Mouse (Mus musculus) neutrophil, adult 65 days (primary cell): ENCODE results near the gene Syne4. TPM values are rescaled to one million over a fixed set of nuclear protein-coding genes. Genes with fewer than 3 reads are reported as not detected.

Source experiments
- total RNA-seq: library from RNA; stranded (reverse); gene quantifications from 2 replicates; pipeline ENCODE4 v1.2.4, GENCODE M21; 2023

The Syne4 gene
- 0.73 TPM in 1 of 2 replicates, not detected in the other for total RNA-seq

DNA sequence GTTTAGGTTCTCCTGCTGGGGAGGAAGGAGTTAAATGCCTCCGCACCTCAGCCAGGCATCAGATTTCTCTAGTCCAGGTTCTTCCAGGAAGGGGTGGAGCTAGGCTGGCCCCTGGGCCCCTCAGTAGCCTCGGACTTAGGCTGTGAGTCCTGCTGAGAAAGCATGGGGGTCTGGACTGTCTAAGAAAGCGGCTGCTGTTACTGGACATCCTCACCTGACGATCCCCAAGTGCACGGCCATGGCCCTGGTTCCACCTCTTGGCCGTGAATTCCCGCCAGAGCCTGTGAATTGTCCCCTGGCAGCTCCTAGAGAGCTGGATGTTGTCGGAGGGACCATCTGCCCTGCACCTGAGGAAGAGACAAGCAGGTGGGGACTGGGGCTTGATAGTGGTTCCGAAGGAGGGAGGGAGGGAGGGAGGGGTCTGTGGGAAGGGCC is at the start of gene Syne4:
Gene Syne4 (plus strand): TSS at position 87 of the 435 bp plus-strand sequence.

DNA sequence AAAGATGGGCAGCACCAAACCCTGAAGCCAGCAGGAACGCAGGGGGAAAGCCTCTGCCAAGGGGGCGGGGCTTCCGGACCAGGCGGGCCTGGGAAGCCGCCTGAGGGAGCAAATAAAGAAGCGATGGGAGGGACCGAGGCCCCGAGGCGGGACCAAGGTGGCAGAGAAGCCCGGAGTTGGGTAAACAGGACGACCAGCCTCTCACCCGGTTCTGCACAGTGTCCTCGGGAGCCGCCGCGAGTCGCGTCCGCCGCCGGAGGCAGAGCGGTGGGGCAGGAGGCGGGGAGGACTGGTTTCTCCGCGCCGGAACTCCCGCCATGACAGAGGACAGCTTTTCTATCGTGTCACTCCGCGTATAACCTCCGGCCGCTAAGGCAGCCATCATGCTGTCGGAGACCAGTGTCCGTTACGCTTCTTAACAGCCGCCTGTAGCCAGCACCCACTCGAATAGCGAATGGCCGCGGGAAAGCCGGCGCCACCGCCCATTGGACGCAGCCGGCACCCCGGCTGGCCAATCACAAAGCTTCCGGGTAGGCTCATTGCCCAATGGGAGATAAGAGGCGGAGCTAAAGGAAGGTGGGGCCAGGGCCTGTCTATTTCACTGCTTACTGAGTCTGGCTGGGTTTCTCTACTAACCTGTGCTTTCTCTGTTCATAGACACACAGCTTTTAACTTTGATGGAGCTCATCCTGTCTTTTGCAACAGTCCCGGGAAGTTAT is 34.5 kb upstream of the Syne4 start, which contains the start of the genes Thap8 and Wdr62:
Gene Thap8 (plus strand): TSS at position 144 of the 719 bp plus-strand sequence.
Gene Wdr62 (minus strand): TSS at position 469 of the 719 bp plus-strand sequence.

DNA sequence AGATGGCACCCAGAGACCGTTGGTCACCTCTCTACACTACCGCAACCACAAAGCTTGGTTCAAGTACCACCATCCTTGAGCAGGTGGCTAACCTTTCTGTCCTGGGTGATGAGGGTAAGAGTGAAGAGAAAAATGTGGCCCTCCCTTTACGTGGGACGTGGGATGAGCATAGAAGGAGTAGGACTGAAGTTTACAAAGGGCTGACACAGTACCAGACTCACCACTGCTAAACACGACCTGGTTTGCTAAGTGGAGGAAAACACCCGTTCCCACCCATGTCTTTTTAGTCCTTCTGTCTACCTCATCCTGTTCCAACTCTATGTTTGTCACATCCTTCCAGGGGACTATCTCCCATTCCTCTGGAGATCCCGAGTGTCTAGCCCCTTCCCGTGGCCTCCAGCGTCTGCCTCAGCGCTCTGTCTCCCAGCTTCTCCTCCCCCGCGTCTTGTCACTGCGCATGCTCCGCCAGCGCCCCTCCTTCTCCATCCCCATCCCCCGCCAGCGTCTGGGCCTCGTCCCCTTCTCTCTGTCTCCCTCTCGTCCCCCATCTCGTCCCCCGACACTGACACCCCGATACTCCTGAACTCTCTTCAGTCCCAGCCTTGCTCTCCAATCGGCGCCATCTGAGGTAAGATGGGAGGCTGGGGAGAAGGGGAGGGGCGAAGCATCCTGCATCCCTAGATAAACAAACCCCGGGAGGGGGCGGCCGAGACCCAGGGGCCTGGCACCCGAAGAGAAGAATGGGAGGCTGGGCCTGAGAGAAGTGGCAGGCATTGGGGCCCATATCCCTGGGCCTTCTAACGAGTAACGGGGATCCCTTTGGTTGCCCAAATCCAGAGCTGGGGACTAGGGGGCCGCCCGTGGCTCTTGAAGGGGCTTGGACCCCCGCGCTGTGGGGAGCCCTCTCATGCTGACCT is 23.1 kb upstream of the Syne4 start, which contains the start of gene Clip3:
Gene Clip3 (plus strand): TSS at position 514 of the 917 bp plus-strand sequence.

DNA sequence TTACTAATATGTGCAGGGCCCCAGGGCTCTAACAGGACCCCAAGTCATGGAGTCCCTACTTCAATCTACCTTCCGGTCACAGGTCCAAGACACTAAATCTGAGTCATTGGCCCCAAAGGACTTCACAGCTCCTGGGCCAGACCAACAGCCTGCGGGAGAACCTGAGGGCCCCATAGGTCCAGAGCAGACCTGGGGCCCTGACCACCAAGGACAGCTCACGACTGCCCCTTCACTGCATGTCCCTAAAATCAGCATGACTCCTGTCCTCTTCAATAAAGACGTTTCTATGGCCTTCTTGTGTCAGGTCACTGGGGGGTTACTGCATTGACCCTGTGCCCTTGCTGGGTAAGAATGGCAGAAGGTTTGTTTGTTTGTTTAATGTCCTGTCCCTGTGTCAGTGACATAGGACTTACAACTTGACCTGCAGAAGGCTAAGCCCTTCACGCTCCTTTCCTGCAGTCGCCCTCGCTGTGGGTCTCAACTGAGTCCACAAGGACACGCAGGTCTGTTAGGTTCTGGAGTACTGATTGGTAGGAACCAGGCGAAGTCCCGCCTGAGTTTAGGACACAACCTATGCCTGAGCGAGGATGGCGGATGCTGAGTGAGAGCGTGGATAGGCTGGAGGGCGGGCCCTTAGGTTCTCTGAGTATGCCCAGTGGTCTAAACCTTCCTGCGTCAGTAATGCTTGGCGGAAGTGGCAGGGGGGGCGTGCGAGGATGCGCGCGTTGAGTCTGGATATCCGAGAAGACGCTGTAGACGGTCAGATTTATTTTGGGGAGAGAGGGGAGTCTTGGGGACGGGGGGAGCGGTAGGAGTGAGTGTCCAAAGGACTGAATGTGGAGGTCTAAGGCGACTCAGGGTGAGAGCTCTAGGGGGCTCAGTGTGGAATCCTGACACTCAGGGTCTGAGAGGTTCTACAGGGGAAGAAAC is 6.3 kb upstream of the Syne4 start, which contains the start of gene Alkbh6:
Gene Alkbh6 (plus strand): TSS at position 642 of the 930 bp plus-strand sequence.

DNA sequence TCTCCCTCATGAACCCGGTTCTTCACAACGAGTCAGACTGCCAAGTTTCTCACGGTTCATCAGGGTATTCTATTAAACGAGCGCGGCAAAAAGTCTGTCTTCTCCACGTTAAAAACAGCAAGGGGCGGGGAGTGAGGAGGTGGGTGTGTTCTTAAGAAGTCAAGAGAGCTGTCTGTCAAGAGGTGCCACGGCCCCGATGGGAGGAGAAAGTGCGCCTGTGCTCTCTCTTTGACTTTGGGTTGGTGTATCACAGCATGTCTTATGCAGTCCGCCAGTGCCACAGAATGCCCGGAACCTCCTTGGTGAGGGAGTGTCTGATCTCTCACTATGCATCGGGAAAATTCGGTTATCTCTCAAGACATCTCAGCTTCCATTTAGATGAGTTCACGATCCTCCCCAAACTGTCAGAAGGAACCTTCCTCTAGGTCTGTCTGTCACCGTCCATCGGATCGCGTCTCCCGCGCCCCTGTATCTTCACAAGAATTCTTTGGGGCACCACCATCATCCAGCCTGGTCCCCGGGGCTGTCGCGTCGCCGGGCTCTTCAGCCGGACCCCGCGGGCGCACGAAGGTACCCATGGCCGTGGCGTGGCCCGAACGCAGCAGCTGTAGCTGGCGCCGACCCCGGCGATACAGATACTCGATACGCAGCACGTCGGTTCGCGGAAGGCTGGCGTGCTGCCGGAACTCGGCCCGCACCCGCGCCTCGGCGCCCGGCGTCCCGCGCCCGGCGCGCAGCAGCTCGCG is 7.1 kb downstream of the Syne4 start, which contains the start of gene E130208F15Rik:
Gene E130208F15Rik (plus strand): TSS at position 202 of the 746 bp plus-strand sequence.

DNA sequence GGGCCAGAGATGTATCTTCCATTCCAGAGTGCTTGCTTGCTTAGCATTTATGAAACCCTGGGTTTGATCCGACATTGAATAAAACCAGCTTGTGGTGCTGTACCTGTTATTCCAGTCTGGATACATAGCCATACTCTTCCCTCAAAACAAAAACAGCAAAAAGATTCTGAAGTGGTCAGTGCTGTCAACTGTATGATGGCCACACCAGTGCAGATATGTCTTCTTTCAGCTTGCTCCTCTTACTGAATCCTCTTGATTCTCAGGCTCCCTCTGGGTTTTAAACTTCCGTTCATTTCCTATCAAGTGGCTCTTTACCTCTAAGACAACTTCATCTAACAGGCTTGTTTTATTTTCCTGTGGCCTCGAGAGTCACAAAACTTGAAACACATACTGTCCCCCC is 9.2 kb downstream of the Syne4 start, which contains the start of gene Sdhaf1:
Gene Sdhaf1 (minus strand): TSS at position 101 of the 400 bp plus-strand sequence.

DNA sequence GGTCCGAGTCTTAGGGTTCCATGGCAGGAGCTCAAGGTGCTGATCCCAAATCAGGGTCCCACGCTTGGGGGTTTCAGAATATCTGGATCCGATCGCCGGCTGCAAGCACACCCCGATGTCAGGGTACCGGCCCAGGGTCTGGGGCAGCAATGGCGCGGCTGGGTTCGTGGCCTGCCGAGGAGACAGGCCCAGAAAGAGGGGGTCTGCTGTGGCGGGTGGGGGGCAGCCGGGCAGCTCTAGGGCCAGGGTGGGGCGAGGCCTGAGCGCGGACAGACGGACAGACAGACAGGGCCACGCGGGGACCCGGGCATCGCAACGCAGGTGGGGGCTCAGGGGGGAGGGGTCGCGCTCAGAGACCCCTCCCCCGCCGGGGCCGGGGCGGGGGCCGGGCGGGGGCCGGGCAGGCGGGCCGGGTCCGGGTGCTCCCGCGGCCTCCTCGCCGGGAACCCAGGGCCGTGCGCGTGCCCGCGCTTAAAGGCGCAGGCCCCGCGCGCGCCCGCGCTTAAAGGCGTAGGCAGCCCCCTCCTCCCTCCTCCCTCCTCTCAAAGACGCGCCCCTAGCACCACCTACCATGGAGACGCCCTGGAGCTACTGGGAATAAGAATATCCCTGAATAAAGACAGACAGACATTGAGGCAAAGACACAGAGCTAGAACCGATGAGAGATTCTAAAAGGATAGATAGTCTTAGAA is 48.2 kb downstream of the Syne4 start, which contains the start of gene Lrfn3:
Gene Lrfn3 (minus strand): TSS at position 121 of the 692 bp plus-strand sequence.

Other genes with a start within 250 kb of the Syne4 start
- 0.14 TPM in 1 of 2 replicates, not detected in the other for gene Zfp82, start 241.9 kb upstream of the Syne4 start, total RNA-seq
- gene Gm26920, start 224.4 kb upstream of the Syne4 start, total RNA-seq: not detected in 2 replicates
- gene Zfp566, start 224.3 kb upstream of the Syne4 start, total RNA-seq: 0.28 and 0.52 TPM in 2 replicates
- 3.6 and 4.7 TPM in 2 replicates for gene Zfp260, start 220.0 kb upstream of the Syne4 start, total RNA-seq
- gene Zfp382, start 192.9 kb upstream of the Syne4 start, total RNA-seq: 8.6 and 15.5 TPM in 2 replicates
- gene Zfp146, start 145.1 kb upstream of the Syne4 start, total RNA-seq: 12.9 and 13.6 TPM in 2 replicates
- gene Cox7a1, start 130.7 kb upstream of the Syne4 start, total RNA-seq: 2.1 TPM in 1 of 2 replicates, not detected in the other
- gene Capns1, start 116.0 kb upstream of the Syne4 start, total RNA-seq: 210 and 217 TPM in 2 replicates
- gene Polr2i, start 82.9 kb upstream of the Syne4 start, total RNA-seq: 13.6 and 20.7 TPM in 2 replicates
- gene Tbcb, start 82.5 kb upstream of the Syne4 start, total RNA-seq: 35.3 and 41.6 TPM in 2 replicates
- gene Ovol3, start 79.1 kb upstream of the Syne4 start, total RNA-seq: not detected in 2 replicates
- 0.50 TPM in 1 of 2 replicates, not detected in the other for gene Thap8, start 34.7 kb upstream of the Syne4 start, total RNA-seq
- gene Wdr62, start 34.4 kb upstream of the Syne4 start, total RNA-seq: 16.4 and 19.5 TPM in 2 replicates
- not detected in 2 replicates for gene Clip3, start 23.1 kb upstream of the Syne4 start, total RNA-seq
- gene Alkbh6, start 6.1 kb upstream of the Syne4 start, total RNA-seq: 12.1 and 19.6 TPM in 2 replicates
- 0.29 TPM in 1 of 2 replicates, not detected in the other for gene E130208F15Rik, start 6.9 kb downstream of the Syne4 start, total RNA-seq
- 1.9 and 3.6 TPM in 2 replicates for gene Sdhaf1, start 9.1 kb downstream of the Syne4 start, total RNA-seq
- not detected in 2 replicates for gene Lrfn3, start 48.0 kb downstream of the Syne4 start, total RNA-seq
- gene Tyrobp, start 99.0 kb downstream of the Syne4 start, total RNA-seq: 2,000 and 2,325 TPM in 2 replicates
- gene Hcst, start 105.0 kb downstream of the Syne4 start, total RNA-seq: 115 and 126 TPM in 2 replicates
- 82.7 and 113 TPM in 2 replicates for gene Nfkbid, start 106.9 kb downstream of the Syne4 start, total RNA-seq
- gene Aplp1, start 130.7 kb downstream of the Syne4 start, total RNA-seq: 0.25 TPM in 1 of 2 replicates, not detected in the other
- gene Kirrel2, start 142.9 kb downstream of the Syne4 start, total RNA-seq: not detected in 2 replicates
- gene Nphs1, start 143.5 kb downstream of the Syne4 start, total RNA-seq: not detected in 2 replicates
- not detected in 2 replicates for gene Prodh2, start 178.8 kb downstream of the Syne4 start, total RNA-seq
- 9.4 and 16.2 TPM in 2 replicates for gene Arhgap33, start 220.3 kb downstream of the Syne4 start, total RNA-seq
- 2.6 and 4.0 TPM in 2 replicates for gene Hspb6, start 237.4 kb downstream of the Syne4 start, total RNA-seq
- 2.2 and 3.3 TPM in 2 replicates for gene Proser3, start 237.5 kb downstream of the Syne4 start, total RNA-seq
- 28.0 and 29.5 TPM in 2 replicates for gene Lin37, start 245.0 kb downstream of the Syne4 start, total RNA-seq
- gene U2af1l4, start 248.5 kb downstream of the Syne4 start, total RNA-seq: 38.4 and 45.2 TPM in 2 replicates
- gene Gm49396, start 248.5 kb downstream of the Syne4 start, total RNA-seq: 1.3 and 2.7 TPM in 2 replicates
- gene Psenen, start 248.8 kb downstream of the Syne4 start, total RNA-seq: 115 TPM in 2 replicates